9 mouse cellular contexts compared by ENCODE assay signal in the genomic region with DNA sequence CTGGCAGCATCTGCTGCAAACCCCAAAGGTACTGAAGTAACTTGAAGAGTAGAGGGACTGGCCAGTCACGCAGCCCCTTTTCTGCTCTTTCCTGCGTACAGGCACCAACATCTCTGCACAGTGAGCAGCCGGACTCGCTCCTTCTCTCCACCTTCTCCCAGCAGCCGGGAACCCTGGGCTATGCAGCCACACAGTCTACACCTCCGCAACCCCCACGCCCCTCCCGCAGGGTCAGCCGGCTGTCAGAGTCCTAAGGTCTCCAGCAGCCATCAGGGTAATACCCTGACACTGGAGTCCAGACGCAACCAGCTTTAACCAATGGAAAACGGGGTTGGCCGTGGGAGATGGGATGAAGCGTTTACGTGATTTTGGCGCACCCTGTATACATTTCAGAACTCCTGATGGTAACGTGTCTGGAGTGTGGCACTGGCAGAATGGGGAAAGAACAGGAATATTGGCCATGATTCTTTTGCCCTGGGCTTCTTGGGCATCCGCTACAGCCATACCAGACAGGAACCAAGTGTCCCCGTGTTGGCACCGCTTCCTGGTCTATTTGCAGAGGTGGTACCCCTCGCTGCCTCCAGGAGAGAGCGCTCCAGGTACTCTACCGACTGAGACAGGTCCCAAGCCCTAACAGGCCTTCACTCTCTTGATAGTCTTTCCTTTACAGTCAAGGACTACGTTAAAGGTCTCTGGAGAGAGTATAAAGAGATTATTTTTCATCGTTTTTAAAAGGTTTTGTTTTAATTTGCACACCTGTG. TPM values are rescaled to one million over a fixed set of nuclear protein-coding genes. Genes with fewer than 3 reads are reported as not detected.
A peak's percentile ranks its signal among the peaks of the same experiment; 100 is the strongest.
DNase-seq lines count a peak whose midpoint lies in the region; ATAC-seq lines count a peak whose summit lies in the region.
"Had no signal": no experiment of that assay in that cellular context is flagged by ENCODE, and none has a peak within 500 bp of the region (broad histone marks: within the 10 kb centered on the region; RNA-seq: fewer than 3 reads in every experiment).

No protein-coding gene starts in this region.

- peak overlapping the region; percentile 24 for H3K4me3 ChIP-seq in kidney, embryonic 16.5 days (ENCODE audit: low read length)
- H3K4me3 ChIP-seq in embryonic facial prominence, embryonic 12.5 days, result peak overlapping the region; percentile 22
- peak overlapping the region; percentile 13 for H3K4me3 ChIP-seq in hindbrain, embryonic 14.5 days (replicated peaks; ENCODE audit: low read length)
- H3K4me3 ChIP-seq in midbrain, embryonic 11.5 days (ENCODE audit: low read depth, low read length), result peak overlapping the region; percentile 11; the same call in 1 of the 2 replicates

- ATAC-seq in kidney, embryonic 16.5 days (ENCODE audit: low FRiP score, low TSS enrichment), result peak; percentile 67; the same call in 1 of the 2 replicates
- ATAC-seq in embryonic facial prominence, embryonic 12.5 days (ENCODE audit: insufficient number of reproducible peaks, insufficient read depth, low FRiP score, low TSS enrichment), result no peak
- ATAC-seq in hindbrain, embryonic 14.5 days (ENCODE audit: low FRiP score), result no peak
- ATAC-seq in midbrain, embryonic 11.5 days (ENCODE audit: low FRiP score), result no peak

- no peak for DNase-seq in kidney, adult 9 months
- DNase-seq in hindbrain, embryonic 14.5 days (ENCODE audit: low spot score), result no peak
- DNase-seq in midbrain, embryonic 11.5 days (ENCODE audit: low spot score, missing footprints), result peak; percentile 83
- no peak for DNase-seq in gastrocnemius, postnatal 4 days (ENCODE audit: low spot score in 2 of 2)
- DNase-seq in right cerebral cortex, postnatal 25 days, result no peak
- DNase-seq in spleen, adult 18-20 months, result no peak
- DNase-seq: kidney, postnatal 36 days had no signal

- H3K9me3 ChIP-seq in kidney, embryonic 16.5 days (ENCODE audit: low read length), result no peaks in the 10 kb centered on the region
- no peaks in the 10 kb centered on the region for H3K9me3 ChIP-seq in embryonic facial prominence, embryonic 12.5 days
- no peaks in the 10 kb centered on the region for H3K9me3 ChIP-seq in hindbrain, embryonic 14.5 days (ENCODE audit: control insufficient read depth, low read length)
- H3K9me3 ChIP-seq in midbrain, embryonic 11.5 days (ENCODE audit: control insufficient read depth, low read length), result no peaks in the 10 kb centered on the region

- no peak overlapping the region for H3K27ac ChIP-seq in kidney, embryonic 16.5 days (ENCODE audit: low read length)
- H3K27ac ChIP-seq in embryonic facial prominence, embryonic 12.5 days, result no peak overlapping the region
- H3K27ac ChIP-seq in hindbrain, embryonic 14.5 days, result no peak overlapping the region
- no peak overlapping the region for H3K27ac ChIP-seq in midbrain, embryonic 11.5 days (ENCODE audit: low read depth, low read length)

- H3K4me2 ChIP-seq in kidney, embryonic 16.5 days (replicated peaks; ENCODE audit: low read depth, low read length), result peak overlapping the region; percentile 54
- peak overlapping the region; percentile 44 for H3K4me2 ChIP-seq in embryonic facial prominence, embryonic 12.5 days (replicated peaks)
- H3K4me2 ChIP-seq in hindbrain, embryonic 14.5 days (replicated peaks), result peak overlapping the region; percentile 47
- H3K4me2 ChIP-seq in midbrain, embryonic 11.5 days, result peak overlapping the region; percentile 39

- no peaks in the 10 kb centered on the region for H3K36me3 ChIP-seq in kidney, embryonic 16.5 days (ENCODE audit: insufficient read depth, low read length)
- no peaks in the 10 kb centered on the region for H3K36me3 ChIP-seq in embryonic facial prominence, embryonic 12.5 days
- H3K36me3 ChIP-seq in hindbrain, embryonic 14.5 days (replicated peaks; ENCODE audit: control insufficient read depth, insufficient read depth), result no peaks in the 10 kb centered on the region
- no peaks in the 10 kb centered on the region for H3K36me3 ChIP-seq in midbrain, embryonic 11.5 days (ENCODE audit: control insufficient read depth, insufficient read depth, low read length)

- 28% methylated on average over 24 of the region's 24 CpGs for WGBS in kidney, embryonic 16.5 days
- 28% methylated on average over 24 of the region's 24 CpGs for WGBS in embryonic facial prominence, embryonic 12.5 days
- WGBS in hindbrain, embryonic 14.5 days, result 30% methylated on average over 24 of the region's 24 CpGs
- 33% methylated on average over 24 of the region's 24 CpGs for WGBS in midbrain, embryonic 11.5 days

- H3K4me1 ChIP-seq in kidney, embryonic 16.5 days (ENCODE audit: insufficient read depth, low read length), result 0 out of 2 replicates have a peak, but pooled peaks cover 7% of the 10 kb centered on the region
- H3K4me1 ChIP-seq in embryonic facial prominence, embryonic 12.5 days, result peaks cover 16% of the 10 kb centered on the region; the same call in 1 of the 2 replicates
- H3K4me1 ChIP-seq in hindbrain, embryonic 14.5 days (replicated peaks; ENCODE audit: control insufficient read depth, insufficient read depth, low read length), result peaks cover 1% of the 10 kb centered on the region; the same call in 1 of the 2 replicates
- H3K4me1 ChIP-seq in midbrain, embryonic 11.5 days (ENCODE audit: control insufficient read depth, insufficient read depth, low read length), result no peaks in the 10 kb centered on the region

- no peak overlapping the region for H3K9ac ChIP-seq in kidney, embryonic 16.5 days (replicated peaks; ENCODE audit: low read length)
- H3K9ac ChIP-seq in embryonic facial prominence, embryonic 12.5 days, result peak overlapping the region; percentile 24; the same call in 1 of the 2 replicates
- H3K9ac ChIP-seq in hindbrain, embryonic 14.5 days, result peak overlapping the region; percentile 35; the same call in 1 of the 2 replicates
- H3K9ac ChIP-seq in midbrain, embryonic 11.5 days (ENCODE audit: low read length), result peak overlapping the region; percentile 20; the same call in 1 of the 2 replicates

- H3K27me3 ChIP-seq in kidney, embryonic 16.5 days (ENCODE audit: insufficient read depth, low read length), result no peaks in the 10 kb centered on the region
- H3K27me3 ChIP-seq in embryonic facial prominence, embryonic 12.5 days, result 0 out of 2 replicates have a peak, but pooled peaks cover 9% of the 10 kb centered on the region
- H3K27me3 ChIP-seq in hindbrain, embryonic 14.5 days (ENCODE audit: control insufficient read depth, insufficient read depth, low read length), result no peaks in the 10 kb centered on the region
- no peaks in the 10 kb centered on the region for H3K27me3 ChIP-seq in midbrain, embryonic 11.5 days (ENCODE audit: control insufficient read depth, insufficient read depth, low read length)

RNA-seq across cellular contexts. Expression of gene Rpl31, which starts 5.7 kb away (rescaled TPM):
- 464 and 479 TPM in 2 replicates for polyA plus RNA-seq in kidney, embryonic 16.5 days (2015; fragmentation: Nextera tagmentation; extraction: Ambion mirVana)
- polyA plus RNA-seq in embryonic facial prominence, embryonic 12.5 days (2016; fragmentation: Nextera tagmentation; extraction: Ambion mirVana), result 525 and 534 TPM in 2 replicates
- 356 and 445 TPM in 2 replicates for polyA plus RNA-seq in hindbrain, embryonic 14.5 days (2014; fragmentation: Nextera tagmentation; extraction: Ambion mirVana)
- polyA plus RNA-seq in midbrain, embryonic 11.5 days (2014; fragmentation: Nextera tagmentation; extraction: Ambion mirVana), result 430 and 474 TPM in 2 replicates
- 1,000 to 10,000 TPM; 1,069 to 1,134 TPM for total RNA-seq in gastrocnemius, postnatal 4 days (2021)
